Mouse (Mus musculus) MEL (cell line): ENCODE measurements around the gene Wdpcp. TPM values are rescaled to one million over a fixed set of nuclear protein-coding genes. Genes with fewer than 3 reads are reported as not detected.

Source experiments
- DNase-seq: peaks from one replicate; pipeline ENCODE4 v3.0.0; 2011; ENCODE audit warnings: low read depth, low spot score
- H3K27ac ChIP-seq: 2 replicates; pipeline ENCODE4 v1.5.1; 2012; ENCODE audit warnings: low read depth, mild to moderate bottlenecking, control low read depth, low read length, moderate library complexity; ENCODE audit not compliant: control insufficient read depth
- H3K27me3 ChIP-seq, 2 experiments: fragments of 150-350 bp in 1 of 2; sonication (generic) in 1 of 2; 2 replicates each; pipeline ENCODE4 v1.6.1; 2012; ENCODE audit warnings: low read length in 2 of 2, mild to moderate bottlenecking in 2 of 2, improper control_type of control experiment in 1 of 2, moderate library complexity in 1 of 2; ENCODE audit not compliant: insufficient read depth in 2 of 2, control insufficient read depth in 1 of 2
- H3K36me3 ChIP-seq, 2 experiments: 2 replicates each; pipeline ENCODE4 v1.6.1; 2012 to 2014; ENCODE audit warnings: low read length in 2 of 2, improper control_type of control experiment in 1 of 2, inconsistent platforms in 1 of 2, mild to moderate bottlenecking in 1 of 2; ENCODE audit not compliant: insufficient read depth in 2 of 2, control insufficient read depth in 1 of 2
- H3K4me1 ChIP-seq, 2 experiments: fragments of 150-350 bp in 1 of 2; sonication (generic) in 1 of 2; 2 replicates each; pipeline ENCODE4 v1.6.1; 2012; ENCODE audit warnings: low read length in 2 of 2, improper control_type of control experiment in 1 of 2, mild to moderate bottlenecking in 1 of 2; ENCODE audit not compliant: insufficient read depth in 2 of 2, control insufficient read depth in 1 of 2
- H3K4me3 ChIP-seq, 2 experiments: fragments of 150-350 bp in 1 of 2; sonication (generic) in 1 of 2; 2 replicates each; pipeline ENCODE4 v1.5.1; 2012; ENCODE audit warnings: low read depth in 2 of 2, low read length in 2 of 2, mild to moderate bottlenecking in 2 of 2, moderate library complexity in 2 of 2, control low read depth in 1 of 2, improper control_type of control experiment in 1 of 2; ENCODE audit not compliant: control insufficient read depth in 1 of 2, insufficient read depth in 1 of 2
- H3K79me2 ChIP-seq: 2 replicates; pipeline ENCODE4 v1.6.1; 2012; ENCODE audit warnings: mild to moderate bottlenecking, low read length, moderate library complexity; ENCODE audit not compliant: control insufficient read depth, poor library complexity, insufficient read depth
- H3K9ac ChIP-seq: 2 replicates; pipeline ENCODE4 v1.6.1; 2012; ENCODE audit warnings: low read depth, mild to moderate bottlenecking, control low read depth, low read length, moderate library complexity; ENCODE audit not compliant: control insufficient read depth, poor library complexity, severe bottlenecking
- H3K9me3 ChIP-seq: fragments of 150-350 bp; sonication (generic); replicated peaks from 2 replicates; pipeline ENCODE4 v1.6.1; 2012; ENCODE audit warnings: mild to moderate bottlenecking, low read length, improper control_type of control experiment, moderate library complexity; ENCODE audit not compliant: insufficient read depth
- BHLHE40 ChIP-seq: IDR thresholded peaks from 2 replicates; pipeline ENCODE4 v1.6.1; 2012; ENCODE audit warnings: low read depth, mild to moderate bottlenecking, inconsistent platforms, low read length, improper control_type of control experiment, borderline replicate concordance
- CHD1 ChIP-seq: IDR thresholded peaks from 2 replicates; pipeline ENCODE4 v1.6.1; 2012; ENCODE audit warnings: low read depth, mild to moderate bottlenecking, inconsistent platforms, low read length, improper control_type of control experiment
- CHD2 ChIP-seq: IDR thresholded peaks from 2 replicates; pipeline ENCODE4 v1.6.1; 2011; ENCODE audit warnings: low read length, improper control_type of control experiment
- CTCF ChIP-seq, 3 experiments: IDR thresholded peaks in 2 of 3; conservative IDR thresholded peaks in 1 of 3; 2 replicates each; pipeline ENCODE4 v1.5.1; 2011 to 2012; ENCODE audit warnings: low read length in 3 of 3, low read depth in 2 of 3, mild to moderate bottlenecking in 2 of 3, improper control_type of control experiment in 1 of 3, inconsistent platforms in 1 of 3, mixed read lengths in 1 of 3, moderate library complexity in 1 of 3; ENCODE audit not compliant: control insufficient read depth in 1 of 3, insufficient read depth in 1 of 3, poor library complexity in 1 of 3, severe bottlenecking in 1 of 3
- ELF1 ChIP-seq: IDR thresholded peaks from 2 replicates; pipeline ENCODE4 v1.6.1; 2014; ENCODE audit warnings: low read depth, mild to moderate bottlenecking, inconsistent platforms, low read length, improper control_type of control experiment, moderate library complexity
- ETS1 ChIP-seq: IDR thresholded peaks from 2 replicates; pipeline ENCODE4 v1.6.1; 2012; ENCODE audit warnings: low read depth, mild to moderate bottlenecking, inconsistent platforms, low read length, improper control_type of control experiment, moderate library complexity
- GATA1 ChIP-seq: IDR thresholded peaks from 2 replicates; pipeline ENCODE4 v1.6.1; 2011; ENCODE audit warnings: low read depth, low read length, improper control_type of control experiment
- HCFC1 ChIP-seq: IDR thresholded peaks from 2 replicates; pipeline ENCODE4 v1.6.1; 2012; ENCODE audit warnings: low read depth, mild to moderate bottlenecking, inconsistent platforms, low read length, improper control_type of control experiment, moderate library complexity
- JUND ChIP-seq: IDR thresholded peaks from 2 replicates; pipeline ENCODE4 v1.6.1; 2011; ENCODE audit warnings: low read depth, mild to moderate bottlenecking, improper control_type of control experiment, low read length
- KAT2A ChIP-seq: conservative IDR thresholded peaks from 2 replicates; pipeline ENCODE4 v1.6.1; 2012; ENCODE audit warnings: low read depth, low read length, improper control_type of control experiment, inconsistent platforms
- MEF2A ChIP-seq: IDR thresholded peaks from 2 replicates; pipeline ENCODE4 v1.6.1; 2014; ENCODE audit warnings: low read depth, mild to moderate bottlenecking, inconsistent platforms, low read length, improper control_type of control experiment; ENCODE audit not compliant: poor library complexity, insufficient replicate concordance, severe bottlenecking; ENCODE audit errors: extremely low read depth
- NELFE ChIP-seq: IDR thresholded peaks from 2 replicates; pipeline ENCODE4 v1.6.1; 2011; ENCODE audit warnings: low read depth, low read length, improper control_type of control experiment
- NRF1 ChIP-seq: IDR thresholded peaks from 2 replicates; pipeline ENCODE4 v1.6.1; 2014; ENCODE audit warnings: low read depth, mild to moderate bottlenecking, inconsistent platforms, low read length, improper control_type of control experiment, moderate library complexity; ENCODE audit not compliant: poor library complexity, insufficient read depth, severe bottlenecking
- POLR2AphosphoS5 ChIP-seq: IDR thresholded peaks from 2 replicates; pipeline ENCODE4 v1.6.1; 2012; ENCODE audit warnings: low read depth, borderline replicate concordance, mild to moderate bottlenecking, inconsistent platforms, low read length, moderate library complexity, mixed read lengths
- RCOR1 ChIP-seq: IDR thresholded peaks from 2 replicates; pipeline ENCODE4 v1.6.1; 2012; ENCODE audit warnings: low read depth, mild to moderate bottlenecking, inconsistent platforms, low read length, improper control_type of control experiment
- TCF12 ChIP-seq: IDR thresholded peaks from 2 replicates; pipeline ENCODE4 v1.6.1; 2014; ENCODE audit warnings: low read depth, mild to moderate bottlenecking, inconsistent platforms, low read length, improper control_type of control experiment, moderate library complexity
- USF1 ChIP-seq: IDR thresholded peaks from 2 replicates; pipeline ENCODE4 v1.6.1; 2014; ENCODE audit warnings: low read depth, mild to moderate bottlenecking, inconsistent platforms, low read length, improper control_type of control experiment, moderate library complexity
- ZC3H11A ChIP-seq: IDR thresholded peaks from 2 replicates; pipeline ENCODE4 v1.6.1; 2012; ENCODE audit warnings: low read depth, mild to moderate bottlenecking, inconsistent platforms, low read length, improper control_type of control experiment
- ZNF384 ChIP-seq: IDR thresholded peaks from 2 replicates; pipeline ENCODE4 v1.6.1; 2012; ENCODE audit warnings: low read depth, mild to moderate bottlenecking, inconsistent platforms, low read length, improper control_type of control experiment
- polyA plus RNA-seq, 2 experiments: library from polyadenylated mRNA; stranded (reverse) in 1 of 2; unstranded in 1 of 2; fragments of >175 nt in 1 of 2; fragments of >200 nt in 1 of 2; gene quantifications; 2 replicates each; pipeline versions ENCODE4 v1.2.1 to v1.2.4; 2012; ENCODE audit warnings: low replicate concordance in 2 of 2, low read depth in 1 of 2; ENCODE audit not compliant: insufficient read length in 2 of 2, insufficient read depth in 1 of 2, missing spikeins in 1 of 2
- total RNA-seq: library from RNA; depleted of rRNA; stranded (reverse); fragments of 300-350 nt; gene quantifications from 2 replicates; pipeline ENCODE4 v1.2.3, GENCODE M21; 2012

Gene Wdpcp
- total and polyA plus RNA-seq, 3 experiments: 0.81 to 1.3 TPM; not detected in 1

- DNase-seq: peak; percentile 14
- no peaks in the 10 kb centered on the region for H3K27me3 ChIP-seq
- H3K27ac ChIP-seq: no peak overlapping the region
- H3K9ac ChIP-seq: no peak overlapping the region
- H3K4me1 ChIP-seq: 0 out of 4 replicates have a peak, but pooled peaks cover 0 to 2% of the 10 kb centered on the region in 2 experiments
- H3K9me3 ChIP-seq: no peaks in the 10 kb centered on the region
- no peaks in the 10 kb centered on the region for H3K79me2 ChIP-seq
- no peak overlapping the region for H3K4me3 ChIP-seq
- TF ChIP-seq RCOR1: no peak
- TF ChIP-seq TCF12: no peak
- no peak for TF ChIP-seq HCFC1
- TF ChIP-seq BHLHE40: no peak
- no peak for TF ChIP-seq MEF2A
- TF ChIP-seq ETS1: no peak
- no peaks in the 10 kb centered on the region for H3K36me3 ChIP-seq
Observed at GRCm38 (mm10) chr11:21690730-21691129, 118.7 kb downstream of the Wdpcp start.

- Histone ChIP-seq H3K9ac (no peak overlapping the region), H3K27ac (no peak overlapping the region), H3K4me1 (0 out of 4 replicates have a peak, but pooled peaks cover 0 to 2% of the 10 kb centered on the region in 2 experiments), H3K9me3 (no peaks in the 10 kb centered on the region), H3K36me3 (no peaks in the 10 kb centered on the region), H3K4me3 (no peak overlapping the region), H3K79me2 (no peaks in the 10 kb centered on the region), H3K27me3 (no peaks in the 10 kb centered on the region)
- DNase-seq: no peak
- TF ChIP-seq ELF1: no peak
- TF ChIP-seq POLR2AphosphoS5: no peak
- no peak for TF ChIP-seq KAT2A
- TF ChIP-seq GATA1: no peak
- no peak for TF ChIP-seq CTCF (IDR thresholded peaks at IDR 0.05 in 2 of 3, conservative IDR thresholded peaks at IDR 0.05 in 1 of 3; ENCODE audit: control insufficient read depth in 1 of 3, insufficient read depth in 1 of 3, low read depth in 2 of 3, low read length in 3 of 3, poor library complexity in 1 of 3, severe bottlenecking in 1 of 3)
- TF ChIP-seq ZNF384: no peak
- no peak for TF ChIP-seq NRF1
- no peak for TF ChIP-seq CHD2
Observed at GRCm38 (mm10) chr11:21694087-21694486, 122.1 kb downstream of the Wdpcp start.

- Histone ChIP-seq H3K4me1 (no peaks in the 10 kb centered on the region), H3K27me3 (no peaks in the 10 kb centered on the region), H3K36me3 (no peaks in the 10 kb centered on the region), H3K27ac (no peak overlapping the region), H3K79me2 (no peaks in the 10 kb centered on the region), H3K9ac (no peak overlapping the region), H3K4me3 (no peak overlapping the region), H3K9me3 (no peaks in the 10 kb centered on the region)
- no peak for DNase-seq
- TF ChIP-seq TCF12 (no peak), ZC3H11A (no peak), USF1 (no peak), NELFE (no peak), CHD1 (no peak), BHLHE40 (no peak), JUND (no peak), POLR2AphosphoS5 (no peak), NRF1 (no peak)
Observed at GRCm38 (mm10) chr11:21697642-21698041, 125.6 kb downstream of the Wdpcp start.
